Mouse (Mus musculus): ENCODE data around the gene Ints6l. TPM values are rescaled to one million over a fixed set of nuclear protein-coding genes. Genes with fewer than 3 reads are reported as not detected.
"Not testable (repeated sequence)": the region's sequence is repeated elsewhere in the genome, so short reads cannot be mapped to it uniquely, and the experiment has no call there.

The Ints6l gene
- polyA plus RNA-seq, 1 experiment from 2014 or later, result 25.5 TPM

DNA sequence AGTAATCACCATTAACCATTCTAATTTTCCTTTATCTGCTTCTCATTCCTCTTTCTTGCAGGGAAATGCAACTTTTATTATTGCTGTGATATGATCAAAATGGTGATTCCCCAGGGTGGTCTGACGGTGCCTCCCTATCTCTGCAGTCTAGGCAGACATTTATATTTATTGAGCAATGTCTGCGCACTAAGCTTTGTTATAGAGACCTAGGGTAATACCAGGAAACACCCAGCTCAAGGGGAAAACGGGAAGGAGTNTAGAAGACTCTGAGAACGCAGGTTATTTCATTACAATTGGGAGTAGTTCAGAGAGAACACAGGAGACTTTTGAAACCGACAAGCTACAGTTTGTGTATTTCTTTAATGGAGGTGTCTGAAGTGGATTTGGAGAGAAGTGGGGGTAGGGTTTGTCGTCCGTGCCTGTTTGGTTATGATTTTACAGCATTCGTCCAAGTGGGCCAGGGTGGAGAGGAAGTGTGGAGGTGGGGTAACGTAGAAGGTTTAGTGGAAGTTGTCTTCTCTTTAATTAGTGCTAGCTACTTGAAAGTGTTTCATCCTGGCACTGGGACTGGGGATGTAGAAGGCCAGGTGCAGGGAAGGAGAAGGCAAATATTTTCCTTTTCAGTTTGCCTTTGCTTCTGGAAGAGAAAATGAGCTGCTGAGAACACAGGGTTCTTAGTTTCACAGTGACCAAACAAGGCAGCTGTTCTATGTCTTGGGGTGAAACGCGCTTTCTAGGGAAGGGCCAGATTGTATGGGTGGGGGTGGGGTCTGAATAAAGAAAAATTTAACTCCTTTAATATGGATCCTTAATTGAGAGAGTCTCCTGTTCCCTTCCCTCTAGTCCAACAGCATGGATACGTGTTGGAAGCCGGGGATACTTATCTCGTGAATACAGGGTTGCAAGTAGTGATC is 7.6 kb downstream of the Ints6l start:
- H3K27me3 ChIP-seq, result no peaks in the 10 kb centered on the region
- H3K9me3 ChIP-seq, result no peaks in the 10 kb centered on the region
- H3K36me3 ChIP-seq (replicated peaks), result 0 out of 2 replicates have a peak, but pooled peaks cover 2% of the 10 kb centered on the region
- 81% methylated on average over 14 of the region's 14 CpGs for WGBS
- no peak overlapping the region for H3K27ac ChIP-seq
- ATAC-seq (ENCODE audit: low FRiP score), result no peak
- no peak overlapping the region for H3K4me2 ChIP-seq
- H3K4me3 ChIP-seq (replicated peaks), result no peak overlapping the region
- no peaks in the 10 kb centered on the region for H3K4me1 ChIP-seq
- no peak overlapping the region for H3K9ac ChIP-seq

DNA sequence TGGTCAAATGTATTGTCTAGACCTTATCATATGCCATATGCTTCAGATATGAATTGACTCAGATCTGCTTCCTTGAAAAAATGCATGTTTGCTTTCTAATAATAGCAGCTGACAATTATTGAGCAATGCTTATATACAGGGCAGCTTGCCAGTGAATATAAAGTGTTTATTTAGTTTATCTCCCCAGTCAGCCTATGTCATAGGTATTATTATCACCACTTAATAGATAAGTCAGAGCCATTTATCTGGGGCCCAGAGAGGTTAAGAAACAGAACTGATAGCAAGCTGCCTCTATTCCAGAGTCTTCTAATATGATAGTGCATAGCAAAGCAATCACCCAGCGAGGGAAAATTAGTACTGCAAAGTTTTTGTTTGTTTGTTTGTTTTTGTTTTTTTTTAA is 10.2 kb downstream of the Ints6l start:
- H3K27ac ChIP-seq, result no peak overlapping the region
- H3K4me3 ChIP-seq (replicated peaks), result no peak overlapping the region
- ATAC-seq (ENCODE audit: low FRiP score), result no peak
- no peak overlapping the region for H3K4me2 ChIP-seq
- no peaks in the 10 kb centered on the region for H3K27me3 ChIP-seq
- 92% methylated on average over 1 of the region's 1 CpGs for WGBS
- 0 out of 2 replicates have a peak, but pooled peaks cover 2% of the 10 kb centered on the region for H3K36me3 ChIP-seq (replicated peaks)
- H3K9ac ChIP-seq, result no peak overlapping the region
- H3K4me1 ChIP-seq, result no peaks in the 10 kb centered on the region
- no peaks in the 10 kb centered on the region for H3K9me3 ChIP-seq

DNA sequence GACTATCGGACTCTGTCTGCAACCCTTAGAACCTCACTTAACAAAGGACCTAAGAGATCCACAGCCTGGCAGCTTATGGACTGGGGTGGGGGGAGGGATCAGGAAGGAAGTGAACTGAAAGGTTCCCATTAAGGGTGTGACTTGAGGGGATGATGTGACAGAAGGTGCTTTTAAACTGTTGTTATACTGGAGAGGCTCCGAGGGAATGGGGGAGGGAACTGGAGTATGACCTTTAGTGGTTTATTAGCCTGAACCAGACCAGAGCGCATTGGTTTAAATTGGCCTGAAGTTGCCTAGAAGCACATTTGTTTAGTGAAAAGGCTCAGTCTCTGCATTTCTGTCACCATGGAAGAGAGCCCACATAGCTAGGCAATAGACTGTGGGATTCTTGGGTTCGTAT is 13.0 kb downstream of the Ints6l start:
- H3K36me3 ChIP-seq (replicated peaks), result 0 out of 2 replicates have a peak, but pooled peaks cover 2% of the 10 kb centered on the region
- H3K4me1 ChIP-seq, result no peaks in the 10 kb centered on the region
- no peak overlapping the region for H3K4me2 ChIP-seq
- no peak for ATAC-seq (ENCODE audit: low FRiP score)
- H3K9me3 ChIP-seq, result no peaks in the 10 kb centered on the region
- no peaks in the 10 kb centered on the region for H3K27me3 ChIP-seq
- no peak overlapping the region for H3K4me3 ChIP-seq (replicated peaks)
- no peak overlapping the region for H3K27ac ChIP-seq
- 66% methylated on average over 4 of the region's 4 CpGs for WGBS
- no peak overlapping the region for H3K9ac ChIP-seq

DNA sequence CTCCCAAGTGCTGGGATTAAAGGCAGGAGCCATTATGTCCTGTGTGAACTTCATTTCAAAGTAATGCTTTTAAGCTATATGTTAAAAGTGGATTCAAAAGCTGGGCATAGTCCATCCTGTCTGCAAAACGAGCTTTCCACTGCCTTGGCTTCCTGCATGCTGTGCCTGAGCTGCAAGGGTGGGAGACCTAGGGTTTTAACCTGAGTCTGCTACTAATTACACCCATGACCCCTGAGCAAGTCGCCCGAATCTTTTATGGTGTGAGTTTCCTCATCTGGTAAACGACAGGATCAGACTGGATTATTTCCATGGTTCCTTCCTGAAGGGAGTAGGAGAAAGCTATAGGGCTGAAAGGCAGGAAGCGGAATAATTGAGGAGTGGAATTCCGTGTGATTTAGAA is 13.8 kb downstream of the Ints6l start:
- Histone ChIP-seq H3K4me3 (replicated peaks) (no peak overlapping the region), H3K4me2 (no peak overlapping the region), H3K36me3 (replicated peaks) (0 out of 2 replicates have a peak, but pooled peaks cover 2% of the 10 kb centered on the region), H3K9me3 (no peaks in the 10 kb centered on the region), H3K27me3 (no peaks in the 10 kb centered on the region), H3K9ac (no peak overlapping the region), H3K4me1 (no peaks in the 10 kb centered on the region), H3K27ac (no peak overlapping the region)
- WGBS, result 60% methylated on average over 6 of the region's 6 CpGs
- ATAC-seq (ENCODE audit: low FRiP score), result no peak

DNA sequence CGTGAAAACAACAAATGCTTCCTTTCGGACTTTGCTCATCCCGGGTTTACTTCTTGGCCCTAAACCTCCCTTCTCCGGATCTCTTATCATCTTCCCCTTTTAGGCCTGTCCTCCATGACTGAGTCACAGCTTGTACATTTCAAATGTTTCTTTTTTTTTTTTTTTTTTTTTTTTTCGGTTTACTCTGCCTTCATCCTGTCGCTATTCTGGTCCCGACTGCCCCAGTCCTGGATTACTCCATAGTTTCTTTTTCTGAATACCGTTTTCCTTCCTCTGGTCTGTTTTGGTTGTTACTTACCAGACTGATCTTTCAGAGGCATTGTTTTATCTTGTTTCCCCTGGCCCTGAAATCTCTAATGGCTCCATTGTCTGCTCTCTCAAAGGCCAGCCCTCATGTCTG is 19.4 kb downstream of the Ints6l start:
- 71% methylated on average over 8 of the region's 8 CpGs for WGBS
- no peak for ATAC-seq (ENCODE audit: low FRiP score)

DNA sequence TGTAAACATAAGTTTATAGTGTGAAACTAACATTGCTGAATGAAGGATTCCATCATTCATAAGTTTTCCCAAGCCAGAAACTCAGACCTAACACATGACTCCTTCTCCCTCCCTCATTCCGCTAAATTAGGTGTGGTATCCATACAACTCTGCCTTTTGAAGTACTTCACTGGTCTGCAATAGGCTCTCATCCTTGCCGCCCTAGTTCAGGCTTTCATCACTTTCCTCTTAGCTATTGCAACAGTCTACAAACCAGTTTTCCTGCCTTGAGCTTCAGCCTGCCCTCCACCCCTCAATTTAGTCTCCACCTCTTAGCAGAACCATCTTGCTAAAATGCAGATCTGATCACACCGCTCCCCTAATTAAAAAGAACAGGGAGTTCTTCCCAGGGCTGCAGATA is 22.9 kb downstream of the Ints6l start:
- H3K9me3 ChIP-seq, result no peaks in the 10 kb centered on the region
- ATAC-seq (ENCODE audit: low FRiP score), result no peak
- WGBS, result 86% methylated on average over 3 of the region's 3 CpGs
- H3K36me3 ChIP-seq (replicated peaks), result 0 out of 2 replicates have a peak, but pooled peaks cover 5% of the 10 kb centered on the region
- no peak overlapping the region for H3K4me2 ChIP-seq
- no peak overlapping the region for H3K4me3 ChIP-seq (replicated peaks)
- no peaks in the 10 kb centered on the region for H3K27me3 ChIP-seq
- H3K27ac ChIP-seq, result no peak overlapping the region
- H3K9ac ChIP-seq, result no peak overlapping the region
- no peaks in the 10 kb centered on the region for H3K4me1 ChIP-seq

More for the DNA sequence above, 19.4 kb downstream of the Ints6l start:
- H3K36me3 ChIP-seq (replicated peaks), result no peaks in the 10 kb centered on the region
- no peak overlapping the region for H3K4me3 ChIP-seq (replicated peaks)
- H3K9ac ChIP-seq, result no peak overlapping the region
- H3K27ac ChIP-seq, result no peak overlapping the region
- no peaks in the 10 kb centered on the region for H3K4me1 ChIP-seq
- H3K4me2 ChIP-seq, result no peak overlapping the region
- no peaks in the 10 kb centered on the region for H3K9me3 ChIP-seq
- no peaks in the 10 kb centered on the region for H3K27me3 ChIP-seq

DNA sequence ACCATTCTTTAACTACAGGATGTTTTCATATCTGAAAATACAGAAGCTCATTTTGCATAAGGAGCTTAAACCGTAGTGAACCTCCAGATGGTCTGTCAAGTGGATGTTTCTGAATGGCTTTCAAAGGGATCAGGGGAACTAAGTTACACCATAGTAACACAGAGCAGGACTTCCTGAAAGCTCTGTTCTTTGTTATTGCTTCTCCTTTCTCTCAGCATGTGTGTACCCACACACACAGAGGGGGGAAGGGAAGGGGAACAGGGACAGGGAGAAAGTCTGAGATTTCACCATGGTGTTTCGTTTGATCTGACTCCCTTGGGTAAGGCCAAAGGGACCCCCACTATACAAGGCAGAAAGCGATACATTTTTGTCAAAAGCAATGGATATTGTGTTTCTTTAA is 27.2 kb downstream of the Ints6l start:
- no peaks in the 10 kb centered on the region for H3K4me1 ChIP-seq
- H3K9me3 ChIP-seq, result no peaks in the 10 kb centered on the region
- no peak overlapping the region for H3K4me2 ChIP-seq
- 76% methylated on average over 3 of the region's 3 CpGs for WGBS
- 0 out of 2 replicates have a peak, but pooled peaks cover 10% of the 10 kb centered on the region for H3K36me3 ChIP-seq (replicated peaks)
- H3K9ac ChIP-seq, result no peak overlapping the region
- no peak overlapping the region for H3K4me3 ChIP-seq (replicated peaks)
- no peak for ATAC-seq (ENCODE audit: low FRiP score)
- H3K27ac ChIP-seq, result no peak overlapping the region
- no peaks in the 10 kb centered on the region for H3K27me3 ChIP-seq

DNA sequence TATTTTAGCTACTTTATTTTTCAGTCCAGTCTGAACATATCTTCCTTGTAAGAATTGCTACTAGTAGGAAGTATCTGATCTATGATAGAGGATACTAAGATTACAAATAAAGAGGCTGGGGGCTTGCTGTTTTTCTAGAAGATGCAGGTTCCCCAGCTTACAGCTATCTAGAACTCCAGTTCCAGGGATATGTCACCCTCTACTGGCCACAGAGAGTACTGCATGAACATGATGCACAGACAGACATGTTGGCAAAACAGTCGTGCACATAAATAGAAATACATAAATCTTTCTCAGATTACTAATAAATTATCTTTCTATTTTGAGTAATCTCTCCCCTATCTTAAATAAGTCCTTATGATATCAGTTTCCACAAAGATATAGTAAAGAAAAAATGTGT is 35.1 kb downstream of the Ints6l start:
- H3K9me3 ChIP-seq, result no peaks in the 10 kb centered on the region
- no peak overlapping the region for H3K4me2 ChIP-seq
- no peaks in the 10 kb centered on the region for H3K27me3 ChIP-seq
- ATAC-seq (ENCODE audit: low FRiP score), result no peak
- H3K36me3 ChIP-seq (replicated peaks), result 0 out of 2 replicates have a peak, but pooled peaks cover 2% of the 10 kb centered on the region
- no peak overlapping the region for H3K9ac ChIP-seq
- 21% methylated on average over 1 of the region's 1 CpGs for WGBS
- H3K4me3 ChIP-seq (replicated peaks), result no peak overlapping the region
- H3K4me1 ChIP-seq, result no peaks in the 10 kb centered on the region
- no peak overlapping the region for H3K27ac ChIP-seq

DNA sequence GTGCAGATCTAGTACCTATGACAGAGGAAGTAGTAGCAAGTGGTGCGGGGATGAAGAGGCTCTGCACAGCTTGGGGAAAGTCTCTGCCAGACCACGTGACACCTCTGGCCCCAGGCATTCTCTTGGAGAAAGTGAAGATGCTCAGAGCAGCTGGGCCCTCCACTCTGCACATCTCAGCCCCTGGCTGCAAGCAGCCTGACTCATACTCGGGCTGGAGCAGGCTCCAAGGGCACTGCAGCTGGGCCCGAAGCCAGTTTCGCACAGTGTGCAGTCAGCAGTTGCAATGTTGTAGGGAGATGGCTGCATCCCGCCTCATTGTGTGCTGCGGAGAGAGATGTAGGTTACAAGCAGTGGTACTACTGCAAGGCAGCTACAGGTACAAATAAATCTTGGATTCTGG is 42.6 kb downstream of the Ints6l start:
- 0 out of 2 replicates have a peak, but pooled peaks cover 4% of the 10 kb centered on the region for H3K36me3 ChIP-seq (replicated peaks)
- no peak overlapping the region for H3K4me3 ChIP-seq (replicated peaks)
- no peak for ATAC-seq (ENCODE audit: low FRiP score)
- no peak overlapping the region for H3K4me2 ChIP-seq
- no peaks in the 10 kb centered on the region for H3K9me3 ChIP-seq
- H3K27me3 ChIP-seq, result no peaks in the 10 kb centered on the region
- H3K4me1 ChIP-seq, result no peaks in the 10 kb centered on the region
- no peak overlapping the region for H3K9ac ChIP-seq
- 89% methylated on average over 7 of the region's 7 CpGs for WGBS
- no peak overlapping the region for H3K27ac ChIP-seq

DNA sequence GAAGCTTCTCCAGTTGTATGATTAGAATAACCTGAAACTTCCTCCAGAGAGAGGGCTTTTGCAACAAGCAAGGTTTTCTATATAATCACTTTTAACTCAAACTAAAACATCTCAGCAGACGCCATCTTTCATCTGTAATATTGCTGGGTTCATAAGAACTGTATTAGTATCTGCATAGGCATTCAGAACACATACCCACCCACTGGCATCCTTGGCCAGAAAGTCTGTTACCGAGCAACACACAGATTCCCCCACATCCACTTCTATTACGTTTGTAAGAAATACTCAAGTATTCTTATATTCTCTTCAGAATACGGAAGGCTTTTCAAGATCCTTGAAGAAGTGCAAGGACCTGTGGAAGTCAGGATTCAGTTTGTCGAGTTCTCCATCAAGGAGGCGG is 69.8 kb downstream of the Ints6l start, which contains the start of gene Gm10477:
Gene Gm10477 (plus strand): TSS at position 301 of the 400 bp plus-strand sequence.
- not testable (repeated sequence) for H3K9ac ChIP-seq; H3K9me3 ChIP-seq; H3K27me3 ChIP-seq; H3K4me1 ChIP-seq; H3K4me3 ChIP-seq (replicated peaks); H3K36me3 ChIP-seq (replicated peaks); ATAC-seq (ENCODE audit: low FRiP score); H3K4me2 ChIP-seq; H3K27ac ChIP-seq
- 89% methylated on average over 6 of the region's 6 CpGs for WGBS

DNA sequence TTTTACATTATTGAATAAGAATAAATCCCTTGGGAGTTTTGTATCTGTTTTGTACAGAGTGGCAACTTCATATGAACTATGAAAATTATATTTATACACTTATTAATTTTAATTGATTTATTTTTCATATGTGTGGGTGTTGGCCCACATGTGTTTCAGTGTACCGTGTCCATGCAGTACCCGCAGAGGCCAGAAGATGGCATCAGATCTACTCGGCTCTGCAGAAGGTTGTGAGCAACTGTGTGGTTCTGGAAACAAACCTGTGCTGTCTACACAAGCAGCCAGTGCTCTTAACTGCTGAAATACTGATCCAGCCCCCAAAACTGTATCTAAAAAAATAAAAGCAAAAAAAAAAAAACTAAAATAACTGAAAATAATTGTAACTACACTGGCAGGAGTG is 76.6 kb downstream of the Ints6l start:
- Histone ChIP-seq H3K4me2 (no peak overlapping the region), H3K27me3 (no peaks in the 10 kb centered on the region), H3K27ac (no peak overlapping the region), H3K36me3 (replicated peaks) (no peaks in the 10 kb centered on the region), H3K9ac (no peak overlapping the region), H3K9me3 (no peaks in the 10 kb centered on the region), H3K4me3 (replicated peaks) (no peak overlapping the region), H3K4me1 (no peaks in the 10 kb centered on the region)
- no peak for ATAC-seq (ENCODE audit: low FRiP score)
- 2% methylated on average over 3 of the region's 3 CpGs for WGBS

DNA sequence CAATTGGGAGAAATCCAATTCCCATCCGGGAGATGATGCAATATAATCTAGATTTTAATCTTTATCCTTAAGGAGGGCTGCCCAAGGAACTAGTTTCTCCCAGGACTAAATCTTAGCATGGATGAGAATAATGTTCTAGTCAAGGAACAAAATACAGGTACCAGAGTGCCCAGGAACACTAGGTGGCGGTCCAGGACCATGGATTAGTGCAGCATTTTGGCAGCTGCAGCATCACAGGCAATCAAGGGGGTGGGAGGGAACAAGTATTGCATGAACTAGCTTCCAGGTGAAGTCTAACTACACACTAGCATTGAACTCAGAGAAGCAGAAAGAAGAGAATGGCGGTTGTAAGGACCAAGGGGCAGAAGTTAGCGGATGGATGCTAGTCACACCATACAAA is 82.5 kb downstream of the Ints6l start:
- no peak for ATAC-seq (ENCODE audit: low FRiP score)
- no peaks in the 10 kb centered on the region for H3K36me3 ChIP-seq (replicated peaks)
- H3K9ac ChIP-seq, result no peak overlapping the region
- H3K4me2 ChIP-seq, result no peak overlapping the region
- 55% methylated on average over 4 of the region's 4 CpGs for WGBS
- H3K27me3 ChIP-seq, result no peaks in the 10 kb centered on the region
- H3K27ac ChIP-seq, result no peak overlapping the region
- H3K4me1 ChIP-seq, result no peaks in the 10 kb centered on the region
- H3K4me3 ChIP-seq (replicated peaks), result no peak overlapping the region
- no peaks in the 10 kb centered on the region for H3K9me3 ChIP-seq

DNA sequence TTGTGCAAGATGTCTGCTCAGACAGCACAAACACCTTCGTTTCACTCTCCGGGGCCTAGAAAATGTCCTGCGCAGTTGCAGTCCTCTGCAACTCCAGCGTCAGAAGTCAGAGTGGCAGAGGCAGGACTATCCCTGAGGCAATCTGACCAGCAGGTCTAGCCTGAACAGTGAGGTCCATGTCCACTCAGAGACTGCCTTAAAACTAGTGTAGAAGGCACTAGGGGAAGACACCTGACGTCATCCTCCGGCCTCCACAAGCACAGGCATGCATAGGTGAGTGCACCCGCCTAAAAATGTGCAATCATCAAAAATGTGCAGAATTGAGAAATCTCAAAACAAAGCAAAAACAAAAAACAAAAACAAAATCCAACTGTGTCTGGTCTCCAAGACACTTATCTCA is 94.8 kb downstream of the Ints6l start, which contains the start of gene Gm648:
Gene Gm648 (minus strand): TSS at position 101 of the 400 bp plus-strand sequence.
- Histone ChIP-seq H3K4me1 (no peaks in the 10 kb centered on the region), H3K9ac (no peak within 1 kb of the TSS), H3K4me3 (replicated peaks) (no peak within 1 kb of the TSS), H3K36me3 (replicated peaks) (no peaks in the 10 kb centered on the region), H3K9me3 (no peaks in the 10 kb centered on the region), H3K27me3 (no peaks in the 10 kb centered on the region), H3K27ac (no peak within 1 kb of the TSS), H3K4me2 (no peak within 1 kb of the TSS)
- ATAC-seq (ENCODE audit: low FRiP score), result no peak
- 85% methylated on average over 7 of the region's 7 CpGs for WGBS
